Mouse (Mus musculus): Measurements from ENCODE around the gene Ttc26.
A peak's percentile ranks its signal among the peaks of the same experiment; 100 is the strongest.

Ttc26 gene

GRCm38 (mm10) chr6:38381129-38381771 is at the start of gene Ttc26:
Gene Ttc26 (plus strand): TSS chr6:38381469.
- peak; percentile 78 to 86 for DNase-seq (ENCODE audit: low spot score in 2 of 2)

- DNase-seq (ENCODE audit: low spot score in 2 of 2): no peak
Observed at GRCm38 (mm10) chr6:38335264-38335663, 46.0 kb upstream of the Ttc26 start.

- DNase-seq (ENCODE audit: low spot score in 2 of 2): no peak
Observed at GRCm38 (mm10) chr6:38337166-38337705, 44.0 kb upstream of the Ttc26 start.

GRCm38 (mm10) chr6:38337951-38338350 is 43.3 kb upstream of the Ttc26 start:
- no peak for DNase-seq (ENCODE audit: low spot score in 2 of 2)

- no peak for DNase-seq (ENCODE audit: low spot score in 2 of 2)
Observed at GRCm38 (mm10) chr6:38339078-38339477, 42.2 kb upstream of the Ttc26 start.

GRCm38 (mm10) chr6:38341751-38342665 is 39.3 kb upstream of the Ttc26 start:
- no peak for DNase-seq (ENCODE audit: low spot score in 2 of 2)

GRCm38 (mm10) chr6:38342666-38342992 is 38.6 kb upstream of the Ttc26 start:
- DNase-seq (ENCODE audit: low spot score in 2 of 2): no peak

GRCm38 (mm10) chr6:38343581-38343980 is 37.7 kb upstream of the Ttc26 start:
- DNase-seq (ENCODE audit: low spot score in 2 of 2): no peak

GRCm38 (mm10) chr6:38344006-38344670 is 37.1 kb upstream of the Ttc26 start:
- DNase-seq (ENCODE audit: low spot score in 2 of 2): no peak

GRCm38 (mm10) chr6:38345796-38346195 is 35.5 kb upstream of the Ttc26 start:
- no peak for DNase-seq (ENCODE audit: low spot score in 2 of 2)

GRCm38 (mm10) chr6:38347875-38348274 is 33.4 kb upstream of the Ttc26 start:
- no peak for DNase-seq (ENCODE audit: low spot score in 2 of 2)

GRCm38 (mm10) chr6:38348811-38349453 is 32.3 kb upstream of the Ttc26 start:
- no peak for DNase-seq (ENCODE audit: low spot score in 2 of 2)

GRCm38 (mm10) chr6:38349806-38350205 is 31.5 kb upstream of the Ttc26 start:
- no peak for DNase-seq (ENCODE audit: low spot score in 2 of 2)

- DNase-seq (ENCODE audit: low spot score in 2 of 2): no peak
Observed at GRCm38 (mm10) chr6:38351930-38352329, 29.3 kb upstream of the Ttc26 start.

- DNase-seq (ENCODE audit: low spot score in 2 of 2): no peak
Observed at GRCm38 (mm10) chr6:38352451-38352850, 28.8 kb upstream of the Ttc26 start.

- no peak for DNase-seq (ENCODE audit: low spot score in 2 of 2)
Observed at GRCm38 (mm10) chr6:38353181-38353580, 28.1 kb upstream of the Ttc26 start.

- DNase-seq (ENCODE audit: low spot score in 2 of 2): peak; percentile 68 to 75
Observed at GRCm38 (mm10) chr6:38353811-38354722, 27.2 kb upstream of the Ttc26 start, which contains the start of gene Zc3hav1. Gene Zc3hav1 (minus strand): TSS chr6:38354603.

- no peak for DNase-seq (ENCODE audit: low spot score in 2 of 2)
Observed at GRCm38 (mm10) chr6:38354723-38355353, 26.4 kb upstream of the Ttc26 start.

GRCm38 (mm10) chr6:38355354-38355823 is 25.9 kb upstream of the Ttc26 start:
- no peak for DNase-seq (ENCODE audit: low spot score in 2 of 2)

- DNase-seq (ENCODE audit: low spot score in 2 of 2): no peak
Observed at GRCm38 (mm10) chr6:38355862-38356261, 25.4 kb upstream of the Ttc26 start.
